Mouse (Mus musculus): Measurements from ENCODE around the gene Ybx1. TPM values are rescaled to one million over a fixed set of nuclear protein-coding genes. Genes with fewer than 3 reads are reported as not detected.

Ybx1 gene
- polyA plus RNA-seq, 1 experiment = 734 TPM

DNA sequence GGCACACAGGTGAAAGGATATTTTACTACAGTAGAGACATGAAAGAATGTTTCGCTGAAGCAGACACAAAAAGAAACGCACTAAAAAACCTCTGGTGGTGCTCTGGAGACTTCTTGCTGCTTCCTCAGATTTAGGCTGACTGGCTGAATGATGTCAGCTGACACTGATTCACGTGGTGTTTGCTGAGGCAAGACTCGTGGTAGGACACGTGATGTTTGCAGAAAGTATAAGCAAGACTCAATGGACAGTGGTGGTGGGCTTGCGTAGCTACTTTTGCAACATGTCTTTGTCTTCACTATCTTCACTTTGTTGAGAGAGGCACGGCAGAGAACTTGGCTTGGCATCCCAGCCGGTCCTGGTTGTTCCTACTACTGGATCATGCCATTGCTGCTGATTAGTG lies 8.9 kb upstream of the Ybx1 start:
- Histone ChIP-seq H3K27me3 (ENCODE audit: control insufficient read depth, insufficient read depth, insufficient read length) (no peaks in the 10 kb centered on the region), H3K36me3 (ENCODE audit: control insufficient read depth, insufficient read depth) (no peaks in the 10 kb centered on the region), H3K4me2 (ENCODE audit: low read depth) (no peak overlapping the region), H3K4me3 (no peak overlapping the region), H3ac (ENCODE audit: control insufficient read depth, insufficient read length) (no peak overlapping the region), H3K79me2 (ENCODE audit: control insufficient read depth, insufficient read depth) (no peaks in the 10 kb centered on the region)
- no peak for TF ChIP-seq MAX (IDR thresholded peaks at IDR 0.05; ENCODE audit: low read depth)
- TF ChIP-seq TCF3 (IDR thresholded peaks at IDR 0.05; ENCODE audit: insufficient read length, low read depth) = no peak
- no peak for TF ChIP-seq POLR2A (IDR thresholded peaks at IDR 0.05; ENCODE audit: insufficient read length, low read depth)
- no peak for TF ChIP-seq E2F4 (IDR thresholded peaks at IDR 0.05; ENCODE audit: insufficient read depth)
- TF ChIP-seq USF1 (IDR thresholded peaks at IDR 0.05; ENCODE audit: low read depth) = no peak
- no peak for TF ChIP-seq SRF (IDR thresholded peaks at IDR 0.05; ENCODE audit: control insufficient read depth, insufficient read length, low read depth)
- no peak for TF ChIP-seq REST (IDR thresholded peaks at IDR 0.05; ENCODE audit: insufficient read depth, insufficient read length)
- TF ChIP-seq POLR2AphosphoS2 (IDR thresholded peaks at IDR 0.05; ENCODE audit: insufficient read length, low read depth) = no peak
- TF ChIP-seq CEBPB (IDR thresholded peaks at IDR 0.05; ENCODE audit: insufficient read depth, poor library complexity, severe bottlenecking) = no peak
- TF ChIP-seq TCF12 (IDR thresholded peaks at IDR 0.05; ENCODE audit: insufficient read depth, poor library complexity, severe bottlenecking) = no peak
- no peak for TF ChIP-seq MYOG (IDR thresholded peaks at IDR 0.05; ENCODE audit: control insufficient read depth in 1 of 3, insufficient read depth in 1 of 3, insufficient read length in 2 of 3, low read depth in 2 of 3)
- no peak for TF ChIP-seq MYOD1 (IDR thresholded peaks at IDR 0.05; ENCODE audit: control insufficient read depth in 1 of 3, insufficient read length in 2 of 3, low read depth in 2 of 3)

DNA sequence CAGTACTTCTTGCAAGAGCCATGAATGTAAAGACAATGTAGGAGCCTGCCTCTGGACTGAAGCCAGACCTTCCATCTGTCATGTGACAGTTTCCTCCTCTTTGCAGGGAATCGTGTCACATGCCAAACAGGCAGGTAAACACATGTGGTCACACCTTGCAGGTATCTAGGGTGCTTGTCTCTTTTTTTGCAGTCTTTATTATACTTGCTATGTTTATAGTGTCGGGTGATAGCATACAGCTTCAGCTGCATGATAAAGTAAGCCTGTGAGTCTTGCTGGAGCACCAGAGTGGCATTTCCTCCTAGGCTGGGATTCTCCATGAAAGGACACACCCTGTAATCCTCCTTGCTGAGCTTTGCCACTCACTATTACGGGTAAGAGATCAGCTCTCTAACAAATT lies 7.4 kb upstream of the Ybx1 start:
- H3K4me2 ChIP-seq (ENCODE audit: low read depth) = no peak overlapping the region
- no peak for TF ChIP-seq E2F4 (IDR thresholded peaks at IDR 0.05; ENCODE audit: insufficient read depth)
- no peak for TF ChIP-seq TCF12 (IDR thresholded peaks at IDR 0.05; ENCODE audit: insufficient read depth, poor library complexity, severe bottlenecking)
- TF ChIP-seq MAX (IDR thresholded peaks at IDR 0.05; ENCODE audit: low read depth) = no peak
- TF ChIP-seq REST (IDR thresholded peaks at IDR 0.05; ENCODE audit: insufficient read depth, insufficient read length) = no peak
- no peak for TF ChIP-seq TCF3 (IDR thresholded peaks at IDR 0.05; ENCODE audit: insufficient read length, low read depth)
- no peak overlapping the region for H3ac ChIP-seq (ENCODE audit: control insufficient read depth, insufficient read length)
- no peaks in the 10 kb centered on the region for H3K36me3 ChIP-seq (ENCODE audit: control insufficient read depth, insufficient read depth)
- H3K27me3 ChIP-seq (ENCODE audit: control insufficient read depth, insufficient read depth, insufficient read length) = no peaks in the 10 kb centered on the region
- H3K79me2 ChIP-seq (ENCODE audit: control insufficient read depth, insufficient read depth) = no peaks in the 10 kb centered on the region
- no peak overlapping the region for H3K4me3 ChIP-seq

DNA sequence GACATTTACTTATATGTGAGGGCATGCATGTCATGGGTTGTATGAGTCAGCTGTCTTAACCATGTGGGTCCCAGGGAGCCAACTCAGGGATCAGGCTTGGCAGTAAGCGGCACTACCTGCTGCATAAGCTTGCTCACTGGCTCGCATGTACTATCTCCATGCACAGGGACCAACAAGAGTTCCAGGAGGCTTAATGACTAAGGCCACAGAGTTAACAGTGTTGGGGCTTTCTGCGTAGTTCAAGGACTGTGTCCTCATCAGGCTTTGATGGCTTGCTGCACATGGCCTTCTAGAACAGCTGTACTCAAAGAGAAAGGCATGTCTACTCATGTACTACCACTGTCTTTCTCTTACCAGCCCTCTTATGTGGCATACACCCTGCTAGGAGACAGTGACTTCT lies 6.4 kb upstream of the Ybx1 start:
- Histone ChIP-seq H3K36me3 (ENCODE audit: control insufficient read depth, insufficient read depth) (no peaks in the 10 kb centered on the region), H3K4me2 (ENCODE audit: low read depth) (no peak overlapping the region), H3ac (ENCODE audit: control insufficient read depth, insufficient read length) (no peak overlapping the region), H3K79me2 (ENCODE audit: control insufficient read depth, insufficient read depth) (no peaks in the 10 kb centered on the region), H3K27me3 (ENCODE audit: control insufficient read depth, insufficient read depth, insufficient read length) (no peaks in the 10 kb centered on the region), H3K4me3 (no peak overlapping the region)
- no peak for TF ChIP-seq POLR2A (IDR thresholded peaks at IDR 0.05; ENCODE audit: insufficient read length, low read depth)
- no peak for TF ChIP-seq CEBPB (IDR thresholded peaks at IDR 0.05; ENCODE audit: insufficient read depth, poor library complexity, severe bottlenecking)
- no peak for TF ChIP-seq MAX (IDR thresholded peaks at IDR 0.05; ENCODE audit: low read depth)
- no peak for TF ChIP-seq TCF3 (IDR thresholded peaks at IDR 0.05; ENCODE audit: insufficient read length, low read depth)
- TF ChIP-seq TCF12 (IDR thresholded peaks at IDR 0.05; ENCODE audit: insufficient read depth, poor library complexity, severe bottlenecking) = no peak
- TF ChIP-seq MYOD1 (IDR thresholded peaks at IDR 0.05; ENCODE audit: control insufficient read depth in 1 of 3, insufficient read length in 2 of 3, low read depth in 2 of 3) = no peak

DNA sequence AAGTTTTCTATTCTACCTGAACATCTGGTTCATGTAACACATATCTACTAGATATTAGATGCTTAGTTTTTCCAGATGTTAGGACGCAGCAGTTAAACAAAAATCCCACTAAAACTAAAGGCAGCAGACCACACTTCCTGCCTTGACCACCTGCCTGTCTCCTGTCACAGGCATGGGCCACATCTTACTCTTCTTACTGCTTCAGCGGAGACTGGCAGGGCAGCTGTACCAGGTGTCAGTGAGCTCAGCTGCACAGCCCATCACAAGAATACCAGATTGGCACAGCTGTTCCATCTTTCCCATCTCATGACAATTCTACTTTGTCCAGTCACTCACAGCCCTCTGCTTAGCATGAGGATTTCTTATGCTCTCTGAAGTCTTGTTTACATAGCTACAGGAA lies 3.0 kb upstream of the Ybx1 start:
- no peak overlapping the region for H3K4me3 ChIP-seq
- no peak overlapping the region for H3K4me2 ChIP-seq (ENCODE audit: low read depth)
- H3K27me3 ChIP-seq (ENCODE audit: control insufficient read depth, insufficient read depth, insufficient read length) = no peaks in the 10 kb centered on the region
- TF ChIP-seq MYOD1 (IDR thresholded peaks at IDR 0.05; ENCODE audit: control insufficient read depth in 1 of 3, insufficient read length in 2 of 3, low read depth in 2 of 3) = peak in 2 of 3 experiments; percentile 24 to 55
- TF ChIP-seq POLR2AphosphoS2 (IDR thresholded peaks at IDR 0.05; ENCODE audit: insufficient read length, low read depth) = no peak
- TF ChIP-seq USF1 (IDR thresholded peaks at IDR 0.05; ENCODE audit: low read depth) = no peak
- no peak for TF ChIP-seq POLR2A (IDR thresholded peaks at IDR 0.05; ENCODE audit: insufficient read length, low read depth)
- no peak for TF ChIP-seq MAX (IDR thresholded peaks at IDR 0.05; ENCODE audit: low read depth)
- TF ChIP-seq REST (IDR thresholded peaks at IDR 0.05; ENCODE audit: insufficient read depth, insufficient read length) = no peak
- no peak for TF ChIP-seq TCF3 (IDR thresholded peaks at IDR 0.05; ENCODE audit: insufficient read length, low read depth)
- TF ChIP-seq MYOG (IDR thresholded peaks at IDR 0.05; ENCODE audit: control insufficient read depth in 1 of 3, insufficient read depth in 1 of 3, insufficient read length in 2 of 3, low read depth in 2 of 3) = peak in 1 of 3 experiments; percentile 8
- no peak for TF ChIP-seq SRF (IDR thresholded peaks at IDR 0.05; ENCODE audit: control insufficient read depth, insufficient read length, low read depth)
- no peak for TF ChIP-seq E2F4 (IDR thresholded peaks at IDR 0.05; ENCODE audit: insufficient read depth)
- H3ac ChIP-seq (ENCODE audit: control insufficient read depth, insufficient read length) = no peak overlapping the region
- H3K36me3 ChIP-seq (ENCODE audit: control insufficient read depth, insufficient read depth) = no peaks in the 10 kb centered on the region
- H3K79me2 ChIP-seq (ENCODE audit: control insufficient read depth, insufficient read depth) = peaks cover 18% of the 10 kb centered on the region

DNA sequence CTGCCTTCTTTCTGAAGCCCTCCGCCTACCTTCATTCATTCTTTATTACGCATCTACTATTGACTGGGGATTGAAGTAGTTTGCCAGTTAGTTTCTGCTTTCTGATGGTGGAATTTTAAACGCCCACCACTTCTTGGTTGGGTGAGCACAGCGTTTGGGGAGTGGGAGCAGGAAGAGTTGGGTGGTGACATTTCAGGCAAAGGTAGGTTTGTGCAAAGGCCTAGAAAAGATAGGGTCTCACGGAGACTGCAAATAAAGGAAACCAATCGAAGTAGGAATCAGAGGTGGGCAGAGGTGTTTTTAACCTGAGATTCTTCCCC lies 690 bp upstream of the Ybx1 start:
- Histone ChIP-seq H3K4me2 (ENCODE audit: low read depth) (peak overlapping the region; percentile 98), H3K4me3 (peak overlapping the region; percentile 86), H3ac (ENCODE audit: control insufficient read depth, insufficient read length) (peak overlapping the region; percentile 99), H3K36me3 (ENCODE audit: control insufficient read depth, insufficient read depth) (peaks cover 10% of the 10 kb centered on the region), H3K27me3 (ENCODE audit: control insufficient read depth, insufficient read depth, insufficient read length) (no peaks in the 10 kb centered on the region), H3K79me2 (ENCODE audit: control insufficient read depth, insufficient read depth) (peaks cover 41% of the 10 kb centered on the region)
- TF ChIP-seq MAX (IDR thresholded peaks at IDR 0.05; ENCODE audit: low read depth) = no peak
- TF ChIP-seq POLR2AphosphoS2 (IDR thresholded peaks at IDR 0.05; ENCODE audit: insufficient read length, low read depth) = no peak
- TF ChIP-seq POLR2A (IDR thresholded peaks at IDR 0.05; ENCODE audit: insufficient read length, low read depth) = no peak
- no peak for TF ChIP-seq USF1 (IDR thresholded peaks at IDR 0.05; ENCODE audit: low read depth)
- TF ChIP-seq REST (IDR thresholded peaks at IDR 0.05; ENCODE audit: insufficient read depth, insufficient read length) = no peak
- TF ChIP-seq MYOG (IDR thresholded peaks at IDR 0.05; ENCODE audit: control insufficient read depth in 1 of 3, insufficient read depth in 1 of 3, insufficient read length in 2 of 3, low read depth in 2 of 3) = no peak
- TF ChIP-seq TCF12 (IDR thresholded peaks at IDR 0.05; ENCODE audit: insufficient read depth, poor library complexity, severe bottlenecking) = no peak
